Mouse (Mus musculus) embryo, embryonic 11.5 days (tissue): ENCODE data around the gene Rwdd4a.

Source experiments
- DNase-seq: peaks from one replicate; pipeline ENCODE4 v3.0.0-alpha.2; 2012; ENCODE audit warnings: low read depth, low spot score

The Rwdd4a gene

DNA sequence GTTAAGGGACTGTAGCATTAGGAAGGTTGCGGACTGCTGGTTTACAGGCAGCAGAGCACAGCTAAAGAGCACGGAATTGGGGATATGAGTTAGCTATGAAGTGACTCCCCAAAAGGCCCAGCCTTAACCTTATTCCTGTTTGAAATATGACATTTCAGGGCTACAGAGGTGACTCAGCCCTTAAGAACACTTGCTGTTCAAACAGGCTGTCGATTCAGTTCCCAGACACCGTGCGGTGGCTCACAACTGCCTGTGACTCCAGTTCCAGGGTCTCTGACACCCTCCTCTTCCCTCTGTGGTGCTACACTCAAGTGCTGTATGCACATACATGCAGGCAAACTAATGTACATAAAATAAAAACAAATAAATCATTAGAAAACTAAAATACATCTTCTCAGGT lies 55.2 kb downstream of the Rwdd4a start:
- no peak for DNase-seq

DNA sequence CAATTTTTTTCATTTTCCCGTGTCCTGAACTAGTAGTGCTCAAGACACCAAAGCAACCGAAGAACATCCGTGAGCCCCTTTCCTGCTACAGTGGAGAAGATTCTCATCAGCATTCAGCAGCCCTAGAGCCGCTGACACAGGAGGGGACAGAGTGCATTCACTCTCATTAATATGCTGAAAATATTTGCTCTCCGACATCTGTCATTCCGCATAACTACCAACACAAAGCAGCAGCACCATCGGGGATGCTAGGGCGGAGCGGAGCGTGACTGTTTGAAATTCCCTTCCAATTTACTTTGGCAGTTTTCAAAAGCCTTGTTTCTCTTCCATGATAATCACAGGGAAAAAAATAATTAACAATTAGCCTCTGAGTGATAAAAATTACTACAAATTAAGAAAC lies 56.9 kb downstream of the Rwdd4a start:
- no peak for DNase-seq

- no peak for DNase-seq
Observed at GRCm38 (mm10) chr8:47600664-47601063, 67.2 kb downstream of the Rwdd4a start.
